Comparison of ENCODE assay signal across 8 mouse cellular contexts in the genomic region with DNA sequence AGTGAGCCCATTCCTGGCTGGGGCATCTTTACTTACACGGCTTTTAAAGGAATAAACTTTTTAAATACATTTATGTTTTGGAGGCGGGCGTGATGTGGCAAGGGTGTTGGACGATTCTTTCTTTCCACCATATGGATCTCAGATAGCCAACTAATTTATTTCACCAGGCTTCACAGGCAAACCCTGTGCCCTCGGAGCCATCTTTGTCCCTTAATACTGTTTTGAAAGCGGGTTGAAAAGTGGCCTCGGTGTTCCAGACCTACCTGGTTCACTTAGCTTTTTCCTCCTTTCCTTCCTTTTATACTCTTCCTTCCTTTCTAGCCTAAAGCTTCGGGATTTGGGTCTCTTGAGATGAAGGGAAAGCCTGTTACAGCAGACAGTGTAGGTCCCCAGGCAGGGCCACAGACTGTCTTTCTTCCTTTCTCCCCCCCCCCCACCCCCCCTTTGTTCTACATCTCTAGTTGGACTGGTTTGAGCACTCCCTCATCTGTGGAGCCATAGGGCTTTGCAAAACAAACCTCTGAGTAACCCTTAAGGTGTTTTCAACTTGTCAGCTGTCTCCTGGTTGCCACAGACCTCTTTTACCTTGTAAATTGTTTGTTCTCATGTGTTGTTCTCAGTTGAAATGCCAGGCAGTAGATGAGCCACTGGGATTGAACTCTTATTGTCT. TPM values are rescaled to one million over a fixed set of nuclear protein-coding genes. Genes with fewer than 3 reads are reported as not detected.
A peak's percentile ranks its signal among the peaks of the same experiment; 100 is the strongest.
DNase-seq lines count a peak whose midpoint lies in the region; ATAC-seq lines count a peak whose summit lies in the region.

No protein-coding gene starts in this region.

- no peaks in the 10 kb centered on the region; the same call in 1 of the 2 replicates for H3K4me1 ChIP-seq in hindbrain, embryonic 11.5 days (replicated peaks; ENCODE audit: control insufficient read depth, insufficient read depth, low read length)

- no peak for ATAC-seq in hindbrain, embryonic 11.5 days (ENCODE audit: low FRiP score)

- H3K27me3 ChIP-seq in hindbrain, embryonic 11.5 days (ENCODE audit: control insufficient read depth, insufficient read depth, low read length): no peaks in the 10 kb centered on the region

- peak overlapping the region; percentile 76 for H3K4me3 ChIP-seq in hindbrain, embryonic 11.5 days (ENCODE audit: low read depth, low read length)

- H3K9ac ChIP-seq in hindbrain, embryonic 11.5 days (ENCODE audit: low read depth, low read length): peak overlapping the region; percentile 77

- H3K4me2 ChIP-seq in hindbrain, embryonic 11.5 days (replicated peaks; ENCODE audit: low read depth, low read length): peak overlapping the region; percentile 64

- H3K9me3 ChIP-seq in hindbrain, embryonic 11.5 days (ENCODE audit: control insufficient read depth, low read length): no peaks in the 10 kb centered on the region

- no peak overlapping the region for H3K27ac ChIP-seq in hindbrain, embryonic 11.5 days (ENCODE audit: low read depth, low read length)

- H3K36me3 ChIP-seq in hindbrain, embryonic 11.5 days (ENCODE audit: control insufficient read depth, insufficient read depth, low read length): no peaks in the 10 kb centered on the region

- DNase-seq in ovary, postnatal 10 days (ENCODE audit: low spot score): peak; percentile 2
- no peak for DNase-seq in ovary, postnatal 14 days (ENCODE audit: low spot score)
- DNase-seq in embryo, embryonic 11 days: peak; percentile 3
- DNase-seq in hindbrain, embryonic 11.5 days (ENCODE audit: low spot score): no peak
- peak; percentile 14 for DNase-seq in mesoderm, embryonic 11.5 days (ENCODE audit: low read depth, low spot score)
- no peak for DNase-seq in adrenal gland, adult 18-20 months (ENCODE audit: low spot score in 2 of 2)
- no peak for DNase-seq in frontal cortex, adult 2 months (ENCODE audit: extremely low spot score in 1 of 2, low spot score in 1 of 2)
- DNase-seq in urinary bladder, adult 2 months (ENCODE audit: low spot score): no peak

- 9% methylated on average over 8 of the region's 8 CpGs for WGBS in hindbrain, embryonic 11.5 days

RNA-seq across cellular contexts. Expression of gene Harbi1, which starts 0.7 kb away (rescaled TPM):
- polyA plus RNA-seq in hindbrain, embryonic 11.5 days (2014; fragmentation: Nextera tagmentation; extraction: Ambion mirVana): 17.8 and 20.6 TPM in 2 replicates
- 1 to 10 TPM; 6.3 to 8.6 TPM for total RNA-seq in adrenal gland, adult 18-20 months (2021)
- polyA plus RNA-seq in frontal cortex, adult 2 months (2012; rRNA removed): 4.1 and 4.6 TPM in 2 replicates
- 5.5 and 8.4 TPM in 2 replicates for polyA plus RNA-seq in urinary bladder, adult 2 months (2012; rRNA removed)

RNA-seq across cellular contexts. Expression of gene Atg13, which starts 1.0 kb away (rescaled TPM):
- 31.9 and 35.3 TPM in 2 replicates for polyA plus RNA-seq in hindbrain, embryonic 11.5 days (2014; fragmentation: Nextera tagmentation; extraction: Ambion mirVana)
- 10 to 100 TPM; 33.5 to 64.5 TPM for total RNA-seq in adrenal gland, adult 18-20 months (2021)
- polyA plus RNA-seq in frontal cortex, adult 2 months (2012; rRNA removed): 114 and 115 TPM in 2 replicates
- 37.0 and 38.0 TPM in 2 replicates for polyA plus RNA-seq in urinary bladder, adult 2 months (2012; rRNA removed)

RNA-seq across cellular contexts. Expression of gene Ambra1, which starts 18.5 kb away (rescaled TPM):
- 19.0 and 19.2 TPM in 2 replicates for polyA plus RNA-seq in hindbrain, embryonic 11.5 days (2014; fragmentation: Nextera tagmentation; extraction: Ambion mirVana)
- 10 to 100 TPM; 32.1 to 34.2 TPM for total RNA-seq in adrenal gland, adult 18-20 months (2021)
- 37.2 and 39.1 TPM in 2 replicates for polyA plus RNA-seq in frontal cortex, adult 2 months (2012; rRNA removed)
- polyA plus RNA-seq in urinary bladder, adult 2 months (2012; rRNA removed): 12.3 and 18.2 TPM in 2 replicates

Comparison
In these comparisons a context has a peak if more than half of its experiments do, and no peak if none do; other contexts are left out.
1. DNase-seq: peak in ovary, postnatal 10 days (single experiment), embryo, embryonic 11 days (single experiment) and mesoderm, embryonic 11.5 days (single experiment); none in ovary, postnatal 14 days (single experiment), hindbrain, embryonic 11.5 days (single experiment), adrenal gland, adult 18-20 months (0 of 2), frontal cortex, adult 2 months (0 of 2) and urinary bladder, adult 2 months (single experiment).